Mouse (Mus musculus): ENCODE results near the gene Atg9a.
"Not testable (repeated sequence)": the region's sequence is repeated elsewhere in the genome, so short reads cannot be mapped to it uniquely, and the experiment has no call there.

The Atg9a gene

GRCm38 (mm10) chr1:75191622-75192402 is at the start of gene Atg9a, which contains the start of gene Ankzf1:
Atg9a (minus strand) TSS chr1:75192196.
Ankzf1 (plus strand) TSS chr1:75192151.
- DNase-seq: peak; percentile 99

- DNase-seq: peak; percentile 67
These were observed 47.6 kb upstream of the Atg9a start for GRCm38 (mm10) chr1:75239591-75239990.

GRCm38 (mm10) chr1:75236117-75237050 is 44.4 kb upstream of the Atg9a start, which contains the start of gene Dnajb2:
Dnajb2 (plus strand) TSS chr1:75236406.
- DNase-seq: peak; percentile 91

GRCm38 (mm10) chr1:75234606-75235005 is 42.6 kb upstream of the Atg9a start:
- DNase-seq: peak; percentile 89

- DNase-seq: not testable (repeated sequence)
These were observed 40.5 kb upstream of the Atg9a start for GRCm38 (mm10) chr1:75232489-75232888.

GRCm38 (mm10) chr1:75231664-75232152 is 39.7 kb upstream of the Atg9a start, which contains the start of gene A630095N17Rik:
A630095N17Rik (minus strand) TSS chr1:75232102.
- no peak for DNase-seq

GRCm38 (mm10) chr1:75231224-75231623 is 39.2 kb upstream of the Atg9a start:
- no peak for DNase-seq

GRCm38 (mm10) chr1:75230335-75230994 is 38.5 kb upstream of the Atg9a start:
- no peak for DNase-seq

GRCm38 (mm10) chr1:75229158-75229557 is 37.2 kb upstream of the Atg9a start:
- DNase-seq: no peak

- no peak for DNase-seq
These were observed 35.7 kb upstream of the Atg9a start for GRCm38 (mm10) chr1:75227653-75228052.

GRCm38 (mm10) chr1:75226138-75226537 is 34.1 kb upstream of the Atg9a start:
- no peak for DNase-seq

- no peak for DNase-seq
These were observed 33.5 kb upstream of the Atg9a start for GRCm38 (mm10) chr1:75225473-75225872.

- no peak for DNase-seq
These were observed 31.5 kb upstream of the Atg9a start for GRCm38 (mm10) chr1:75223532-75223931.

GRCm38 (mm10) chr1:75222926-75223325 is 30.9 kb upstream of the Atg9a start:
- DNase-seq: no peak

GRCm38 (mm10) chr1:75221538-75221937 is 29.5 kb upstream of the Atg9a start:
- DNase-seq: no peak

- peak; percentile 78 for DNase-seq
These were observed 27.5 kb upstream of the Atg9a start, which contains the start of gene Tuba4a for GRCm38 (mm10) chr1:75219531-75219930. Tuba4a (minus strand) TSS chr1:75219865.

- DNase-seq: peak; percentile 98
These were observed 27.1 kb upstream of the Atg9a start for GRCm38 (mm10) chr1:75219078-75219477.

GRCm38 (mm10) chr1:75218227-75219001 is 26.4 kb upstream of the Atg9a start:
- DNase-seq: peak; percentile 97

- DNase-seq: peak; percentile 79
These were observed 25.9 kb upstream of the Atg9a start for GRCm38 (mm10) chr1:75217893-75218226.

GRCm38 (mm10) chr1:75216797-75217585 is 25.0 kb upstream of the Atg9a start:
- DNase-seq: peak; percentile 79

- no peak for DNase-seq
These were observed 23.8 kb upstream of the Atg9a start for GRCm38 (mm10) chr1:75215785-75216184.
